Mouse (Mus musculus): ENCODE data around the gene Mobp. TPM values are rescaled to one million over a fixed set of nuclear protein-coding genes. Genes with fewer than 3 reads are reported as not detected.

Mobp gene
- total RNA-seq, 1 experiment, result 2.7 TPM

DNA sequence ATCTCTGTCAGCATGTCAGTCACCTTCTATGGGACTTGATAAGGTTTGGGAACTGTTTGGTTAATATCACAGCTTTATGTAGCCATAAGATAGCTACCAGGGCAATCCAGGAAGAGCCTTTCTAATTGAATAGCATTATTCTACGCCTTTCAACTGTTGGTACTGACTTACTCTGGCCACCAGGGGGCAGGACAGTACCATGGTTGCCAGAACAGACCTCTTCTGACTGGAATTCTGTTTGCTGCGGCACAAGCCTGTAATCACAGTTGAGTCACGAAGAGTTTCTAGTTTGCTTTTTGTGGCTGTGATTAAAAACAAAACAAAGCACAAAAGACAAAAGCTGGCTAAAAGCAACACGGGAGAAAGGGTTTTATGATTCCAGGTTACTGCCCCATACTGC lies 8.9 kb upstream of the Mobp start:
- in situ Hi-C loops (cut with MboI; ENCODE audit: low sequenced_read_pairs in 2 of 2, unreplicated experiment in 2 of 2), result no loop called here
- Histone ChIP-seq H3K4me3 (ENCODE audit: insufficient read depth in 1 of 2, low read depth in 1 of 2, low read length in 2 of 2, poor library complexity in 1 of 2, severe bottlenecking in 1 of 2) (no peak overlapping the region), H3K4me1 (ENCODE audit: control insufficient read depth in 2 of 2, insufficient read depth in 2 of 2, low read length in 2 of 2, poor library complexity in 1 of 2) (no peaks in the 10 kb centered on the region), H3K27ac (ENCODE audit: insufficient read depth, low read depth, low read length, poor library complexity, severe bottlenecking) (no peak overlapping the region), H3K9me3 (ENCODE audit: control insufficient read depth, insufficient read depth, low read depth, low read length) (no peaks in the 10 kb centered on the region), H3K9ac (ENCODE audit: insufficient read depth, low read depth, low read length, poor library complexity, severe bottlenecking) (no peak overlapping the region), H3K36me3 (ENCODE audit: control insufficient read depth, insufficient read depth, low read length, poor library complexity, severe bottlenecking) (no peaks in the 10 kb centered on the region)
- TF ChIP-seq CHD2 (IDR thresholded peaks at IDR 0.05; ENCODE audit: low read depth, low read length) (no peak), MAFK (IDR thresholded peaks at IDR 0.05; ENCODE audit: insufficient read depth, low read depth, low read length) (no peak), HCFC1 (IDR thresholded peaks at IDR 0.05; ENCODE audit: borderline replicate concordance, insufficient read depth, low read length) (no peak), ZNF384 (IDR thresholded peaks at IDR 0.05; ENCODE audit: low read depth, low read length) (no peak), ZC3H11A (IDR thresholded peaks at IDR 0.05; ENCODE audit: borderline replicate concordance, low read depth, low read length) (peak; percentile 99)
- DNase-seq (ENCODE audit: low read depth, low spot score), result no peak

DNA sequence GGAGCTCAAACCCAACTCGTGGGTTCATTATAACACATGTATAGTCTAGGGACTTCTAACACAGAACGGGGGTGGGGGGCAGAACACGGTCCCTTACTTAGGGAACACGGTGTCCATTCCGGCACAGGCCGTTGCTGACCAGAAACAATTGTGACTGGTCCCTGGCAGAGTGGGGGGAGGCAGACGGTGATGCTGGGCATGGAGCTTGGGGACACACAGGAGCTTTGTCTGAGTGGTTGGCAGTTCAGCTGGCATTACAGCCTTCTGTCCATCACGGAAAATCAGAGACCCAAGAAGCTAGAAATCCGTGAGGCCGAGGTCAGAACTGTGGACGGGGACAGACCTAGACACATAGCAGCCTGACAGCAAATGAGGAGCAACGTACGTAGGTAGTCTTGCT lies 5.0 kb upstream of the Mobp start:
- Histone ChIP-seq H3K9ac (ENCODE audit: insufficient read depth, low read depth, low read length, poor library complexity, severe bottlenecking) (no peak overlapping the region), H3K9me3 (ENCODE audit: control insufficient read depth, insufficient read depth, low read depth, low read length) (no peaks in the 10 kb centered on the region), H3K4me1 (ENCODE audit: control insufficient read depth in 2 of 2, insufficient read depth in 2 of 2, low read length in 2 of 2, poor library complexity in 1 of 2) (peaks cover 4 to 7% of the 10 kb centered on the region in 2 experiments; a peak in 2 of 4 replicates), H3K36me3 (ENCODE audit: control insufficient read depth, insufficient read depth, low read length, poor library complexity, severe bottlenecking) (no peaks in the 10 kb centered on the region), H3K27ac (ENCODE audit: insufficient read depth, low read depth, low read length, poor library complexity, severe bottlenecking) (no peak overlapping the region), H3K4me3 (ENCODE audit: insufficient read depth in 1 of 2, low read depth in 1 of 2, low read length in 2 of 2, poor library complexity in 1 of 2, severe bottlenecking in 1 of 2) (no peak overlapping the region)
- no peak for DNase-seq (ENCODE audit: low read depth, low spot score)
- in situ Hi-C loops (cut with MboI; ENCODE audit: low sequenced_read_pairs in 2 of 2, unreplicated experiment in 2 of 2), result no loop called here
- TF ChIP-seq ZC3H11A (IDR thresholded peaks at IDR 0.05; ENCODE audit: borderline replicate concordance, low read depth, low read length) (no peak), HCFC1 (IDR thresholded peaks at IDR 0.05; ENCODE audit: borderline replicate concordance, insufficient read depth, low read length) (no peak), MAFK (IDR thresholded peaks at IDR 0.05; ENCODE audit: insufficient read depth, low read depth, low read length) (no peak), CHD2 (IDR thresholded peaks at IDR 0.05; ENCODE audit: low read depth, low read length) (no peak), ZNF384 (IDR thresholded peaks at IDR 0.05; ENCODE audit: low read depth, low read length) (no peak)

DNA sequence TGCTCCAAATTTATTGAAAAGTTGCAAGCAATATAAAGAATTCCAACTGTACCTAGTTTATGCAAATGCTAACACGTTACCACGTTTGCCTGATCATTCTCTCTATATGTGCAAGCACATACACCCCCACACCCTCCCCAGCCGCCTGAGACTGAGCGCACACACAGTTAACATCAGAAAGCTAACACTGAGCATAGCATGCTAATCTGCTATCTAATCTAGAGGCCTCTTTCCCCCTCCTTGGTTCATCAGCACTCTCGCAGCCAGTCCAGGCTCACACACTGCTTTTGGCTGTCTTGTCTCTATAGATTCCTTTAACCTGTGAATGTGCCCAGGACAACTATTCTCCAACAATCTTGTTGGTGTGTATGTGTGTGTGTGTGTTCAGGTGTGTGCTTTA lies 1.6 kb downstream of the Mobp start:
- no peak for DNase-seq (ENCODE audit: low read depth, low spot score)
- no peaks in the 10 kb centered on the region for H3K9me3 ChIP-seq (ENCODE audit: control insufficient read depth, insufficient read depth, low read depth, low read length)
- H3K27ac ChIP-seq (ENCODE audit: insufficient read depth, low read depth, low read length, poor library complexity, severe bottlenecking), result no peak overlapping the region
- TF ChIP-seq HCFC1 (IDR thresholded peaks at IDR 0.05; ENCODE audit: borderline replicate concordance, insufficient read depth, low read length), result no peak
- TF ChIP-seq CHD2 (IDR thresholded peaks at IDR 0.05; ENCODE audit: low read depth, low read length), result no peak
- no peak for TF ChIP-seq MAFK (IDR thresholded peaks at IDR 0.05; ENCODE audit: insufficient read depth, low read depth, low read length)
- no peak for TF ChIP-seq ZNF384 (IDR thresholded peaks at IDR 0.05; ENCODE audit: low read depth, low read length)
- no peak for TF ChIP-seq ZC3H11A (IDR thresholded peaks at IDR 0.05; ENCODE audit: borderline replicate concordance, low read depth, low read length)
- peaks cover 15 to 26% of the 10 kb centered on the region in 2 experiments for H3K4me1 ChIP-seq (ENCODE audit: control insufficient read depth in 2 of 2, insufficient read depth in 2 of 2, low read length in 2 of 2, poor library complexity in 1 of 2)
- H3K4me3 ChIP-seq (ENCODE audit: insufficient read depth in 1 of 2, low read depth in 1 of 2, low read length in 2 of 2, poor library complexity in 1 of 2, severe bottlenecking in 1 of 2), result no peak overlapping the region
- in situ Hi-C loops (cut with MboI; ENCODE audit: low sequenced_read_pairs in 2 of 2, unreplicated experiment in 2 of 2), result no loop called here
- no peak overlapping the region for H3K9ac ChIP-seq (ENCODE audit: insufficient read depth, low read depth, low read length, poor library complexity, severe bottlenecking)
- H3K36me3 ChIP-seq (ENCODE audit: control insufficient read depth, insufficient read depth, low read length, poor library complexity, severe bottlenecking), result no peaks in the 10 kb centered on the region

DNA sequence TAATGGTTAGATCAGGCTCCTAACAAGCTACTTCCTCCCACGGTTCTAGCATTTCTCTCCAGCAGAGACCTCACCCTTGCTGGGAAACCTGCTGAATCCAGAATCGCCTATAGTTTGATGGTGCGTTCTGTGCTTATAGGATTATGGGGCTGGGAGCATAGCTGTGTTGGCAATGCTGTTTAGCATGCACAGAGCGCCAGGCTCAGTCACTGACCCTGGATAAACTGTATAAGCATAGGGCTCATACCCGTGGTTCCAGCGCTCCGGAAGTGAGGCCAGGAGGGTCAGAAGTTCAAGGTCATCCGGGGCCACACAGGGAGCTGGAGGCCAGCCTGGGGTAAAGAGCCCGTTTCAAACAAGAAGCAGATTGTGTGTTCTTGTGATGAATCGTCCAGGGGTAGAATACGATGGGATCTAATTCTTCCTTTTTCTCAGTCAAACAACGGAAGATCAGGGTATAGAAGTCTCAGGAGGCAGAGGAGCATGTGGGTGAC lies 2.4 kb downstream of the Mobp start:
- Histone ChIP-seq H3K9ac (ENCODE audit: insufficient read depth, low read depth, low read length, poor library complexity, severe bottlenecking) (0 out of 2 replicates have a peak overlapping the region, but pooled peaks have one; percentile 3), H3K4me3 (ENCODE audit: insufficient read depth in 1 of 2, low read depth in 1 of 2, low read length in 2 of 2, poor library complexity in 1 of 2, severe bottlenecking in 1 of 2) (no peak overlapping the region), H3K4me1 (ENCODE audit: control insufficient read depth in 2 of 2, insufficient read depth in 2 of 2, low read length in 2 of 2, poor library complexity in 1 of 2) (peaks cover 15 to 26% of the 10 kb centered on the region in 2 experiments), H3K9me3 (ENCODE audit: control insufficient read depth, insufficient read depth, low read depth, low read length) (no peaks in the 10 kb centered on the region), H3K36me3 (ENCODE audit: control insufficient read depth, insufficient read depth, low read length, poor library complexity, severe bottlenecking) (no peaks in the 10 kb centered on the region), H3K27ac (ENCODE audit: insufficient read depth, low read depth, low read length, poor library complexity, severe bottlenecking) (peak overlapping the region; percentile 40)
- DNase-seq (ENCODE audit: low read depth, low spot score), result no peak
- no peak for TF ChIP-seq CHD2 (IDR thresholded peaks at IDR 0.05; ENCODE audit: low read depth, low read length)
- no peak for TF ChIP-seq ZNF384 (IDR thresholded peaks at IDR 0.05; ENCODE audit: low read depth, low read length)
- in situ Hi-C loops (cut with MboI; ENCODE audit: low sequenced_read_pairs in 2 of 2, unreplicated experiment in 2 of 2), result no loop called here

DNA sequence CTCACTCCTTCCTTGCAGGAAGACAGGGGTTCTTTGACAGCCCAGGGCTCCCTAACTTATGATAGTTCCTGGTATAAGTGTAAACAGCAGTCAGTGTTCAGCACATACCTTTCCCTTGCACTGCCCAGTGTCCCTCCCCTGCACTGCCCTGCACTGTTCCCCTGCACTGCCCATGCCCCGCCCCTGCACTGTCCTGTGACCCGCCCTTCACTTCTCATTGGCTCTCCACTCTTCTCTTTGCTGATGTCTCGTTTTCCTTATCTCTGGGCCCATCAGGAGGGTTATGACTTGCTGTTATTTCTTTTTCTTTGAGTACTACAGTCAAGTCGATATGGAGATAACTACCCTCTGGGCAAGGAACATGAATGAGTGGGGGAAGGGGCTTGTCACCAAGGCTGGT lies 8.5 kb downstream of the Mobp start:
- Histone ChIP-seq H3K27ac (ENCODE audit: insufficient read depth, low read depth, low read length, poor library complexity, severe bottlenecking) (no peak overlapping the region), H3K4me3 (ENCODE audit: insufficient read depth in 1 of 2, low read depth in 1 of 2, low read length in 2 of 2, poor library complexity in 1 of 2, severe bottlenecking in 1 of 2) (no peak overlapping the region), H3K4me1 (ENCODE audit: control insufficient read depth in 2 of 2, insufficient read depth in 2 of 2, low read length in 2 of 2, poor library complexity in 1 of 2) (peaks cover 0 to 6% of the 10 kb centered on the region in 2 experiments; a peak in 2 of 4 replicates), H3K9ac (ENCODE audit: insufficient read depth, low read depth, low read length, poor library complexity, severe bottlenecking) (no peak overlapping the region), H3K9me3 (ENCODE audit: control insufficient read depth, insufficient read depth, low read depth, low read length) (no peaks in the 10 kb centered on the region), H3K36me3 (ENCODE audit: control insufficient read depth, insufficient read depth, low read length, poor library complexity, severe bottlenecking) (no peaks in the 10 kb centered on the region)
- in situ Hi-C loops (cut with MboI; ENCODE audit: low sequenced_read_pairs in 2 of 2, unreplicated experiment in 2 of 2), result no loop called here
- DNase-seq (ENCODE audit: low read depth, low spot score), result no peak
- TF ChIP-seq ZC3H11A (IDR thresholded peaks at IDR 0.05; ENCODE audit: borderline replicate concordance, low read depth, low read length) (no peak), CHD2 (IDR thresholded peaks at IDR 0.05; ENCODE audit: low read depth, low read length) (no peak), HCFC1 (IDR thresholded peaks at IDR 0.05; ENCODE audit: borderline replicate concordance, insufficient read depth, low read length) (no peak), ZNF384 (IDR thresholded peaks at IDR 0.05; ENCODE audit: low read depth, low read length) (no peak), MAFK (IDR thresholded peaks at IDR 0.05; ENCODE audit: insufficient read depth, low read depth, low read length) (no peak)
